In genomic region chr2:58357414-58358131, GRCm38 (mm10) we compare ENCODE assay signal across 7 mouse cellular contexts. TPM values are rescaled to one million over a fixed set of nuclear protein-coding genes. Genes with fewer than 3 reads are reported as not detected.
DNase-seq lines count a peak whose midpoint lies in the region; ATAC-seq lines count a peak whose summit lies in the region.

TSS of gene Acvr1c (minus strand) at chr2:58357895.

- peak within 1 kb of the TSS; percentile 98 for H3K4me2 ChIP-seq in intestine, embryonic 16.5 days (ENCODE audit: low read depth, low read length)

- H3K27me3 ChIP-seq in intestine, embryonic 16.5 days (replicated peaks; ENCODE audit: control insufficient read depth, insufficient read depth, low read length), result no peaks in the 10 kb centered on the region
- H3K27me3 ChIP-seq in limb, embryonic 10.5 days (ENCODE audit: low read depth, poor library complexity, severe bottlenecking), result peaks cover 53% of the 10 kb centered on the region

- no peaks in the 10 kb centered on the region for H3K9me3 ChIP-seq in intestine, embryonic 16.5 days (ENCODE audit: control insufficient read depth, low read length)
- H3K9me3 ChIP-seq in limb, embryonic 10.5 days (replicated peaks), result no peaks in the 10 kb centered on the region

- peaks cover 9% of the 10 kb centered on the region; the same call in 1 of the 2 replicates for H3K4me1 ChIP-seq in intestine, embryonic 16.5 days (ENCODE audit: control insufficient read depth, insufficient read depth, low read length)
- peaks cover 13% of the 10 kb centered on the region for H3K4me1 ChIP-seq in limb, embryonic 10.5 days

- under 1% methylated on average over 62 of the region's 65 CpGs for WGBS in intestine, embryonic 16.5 days
- under 1% methylated on average over 65 of the region's 65 CpGs for WGBS in limb, embryonic 10.5 days

- intact Hi-C loops in gastrocnemius, postnatal 36 days (cut with DNase I), result no loop called here

- H3K9ac ChIP-seq in intestine, embryonic 16.5 days (ENCODE audit: low read depth, low read length), result peak within 1 kb of the TSS; percentile 76

- H3K4me3 ChIP-seq in intestine, embryonic 16.5 days (ENCODE audit: low read length), result peak within 1 kb of the TSS; percentile 73
- peak within 1 kb of the TSS; percentile 67 for H3K4me3 ChIP-seq in limb, embryonic 10.5 days

- peak; percentile 81 for ATAC-seq in common myeloid progenitor, adult 5-6 weeks (replicated peaks; ENCODE audit: low read depth, poor library complexity, severe bottlenecking)
- peak; percentile 79 for ATAC-seq in intestine, embryonic 16.5 days

- no peaks in the 10 kb centered on the region for H3K36me3 ChIP-seq in intestine, embryonic 16.5 days (ENCODE audit: control insufficient read depth, insufficient read depth, low read length)
- no peaks in the 10 kb centered on the region for H3K36me3 ChIP-seq in limb, embryonic 10.5 days

- no peak within 1 kb of the TSS for H3K27ac ChIP-seq in intestine, embryonic 16.5 days (ENCODE audit: low read length)
- H3K27ac ChIP-seq in limb, embryonic 10.5 days, result peak within 1 kb of the TSS; percentile 66

- DNase-seq in adrenal gland, postnatal 14 days, result peak; percentile 88
- peak; percentile 8 to 18 for DNase-seq in gastrocnemius, postnatal 36 days
- peak; percentile 47 for DNase-seq in limb, embryonic 10.5 days (ENCODE audit: low spot score)
- DNase-seq in mesoderm, embryonic 11.5 days (ENCODE audit: low read depth, low spot score), result peak; percentile 35
- DNase-seq in right cerebral cortex, postnatal 4 days, result peak; percentile 56

RNA-seq across cellular contexts. Expression of gene Acvr1c, which starts in this region (rescaled TPM):
- total RNA-seq in adrenal gland, postnatal 14 days (2021), result 34.1 and 38.2 TPM in 2 replicates
- total RNA-seq in common myeloid progenitor, adult 5-6 weeks (2017), result not detected in 2 replicates
- under 1 TPM; 0.31 to 0.72 TPM for total RNA-seq in gastrocnemius, postnatal 36 days (2021)
- 3.8 and 5.3 TPM in 2 replicates for polyA plus RNA-seq in intestine, embryonic 16.5 days (2015; fragmentation: Nextera tagmentation; extraction: Ambion mirVana)
- 0.21 and 0.30 TPM in 2 replicates for polyA plus RNA-seq in limb, embryonic 10.5 days (2016; fragmentation: Nextera tagmentation; extraction: Ambion mirVana)

Comparison
In these comparisons a context has a peak if more than half of its experiments do, and no peak if none do; other contexts are left out.
1. RNA of gene Acvr1c (total RNA-seq): 34.1 to 38.2 TPM in adrenal gland, postnatal 14 days; 0.31 to 0.72 TPM in gastrocnemius, postnatal 36 days and not detected in common myeloid progenitor, adult 5-6 weeks; every median in the first group is over 10 times any median in the second.
2. Peak in ATAC-seq in common myeloid progenitor, adult 5-6 weeks; RNA of the gene not detected or under 1 TPM.
3. Peak in DNase-seq in gastrocnemius, postnatal 36 days; RNA of the gene not detected or under 1 TPM.
4. Peak in DNase-seq, H3K4me3 ChIP-seq and H3K27ac ChIP-seq in limb, embryonic 10.5 days; RNA of the gene not detected or under 1 TPM.
5. DNase-seq: peak in every context shown above with its lines; median percentile 88 in adrenal gland, postnatal 14 days; 56 in right cerebral cortex, postnatal 4 days; 47 in limb, embryonic 10.5 days; 35 in mesoderm, embryonic 11.5 days; 13 in gastrocnemius, postnatal 36 days.